Mouse (Mus musculus): ENCODE results near the gene Ptprg. TPM values are rescaled to one million over a fixed set of nuclear protein-coding genes. Genes with fewer than 3 reads are reported as not detected.

The Ptprg gene
- total and polyA plus RNA-seq, 3 experiments: not detected

DNA sequence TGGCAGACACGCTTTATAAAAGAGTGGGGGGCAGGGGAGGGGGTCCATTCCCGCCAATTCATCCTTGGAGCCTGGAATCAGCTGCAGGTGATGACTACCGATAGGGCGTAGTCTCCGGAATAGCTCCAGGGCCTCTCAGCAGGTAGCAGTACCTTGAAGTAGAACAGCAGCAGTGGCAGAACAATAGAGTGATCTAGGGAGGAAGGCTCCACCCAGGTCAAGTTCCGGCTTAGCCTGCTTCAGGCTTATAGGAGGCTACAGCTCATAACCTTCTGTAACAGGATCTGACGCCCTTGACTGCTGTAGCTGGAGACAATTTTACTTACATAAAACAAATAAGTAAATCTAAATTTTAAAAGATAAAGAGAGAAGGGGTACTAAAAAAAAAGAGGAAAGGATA is 554.1 kb downstream of the Ptprg start:
- Histone ChIP-seq H3K36me3 (ENCODE audit: control insufficient read depth in 1 of 2, insufficient read depth in 2 of 2, low read length in 2 of 2) (no peaks in the 10 kb centered on the region), H3K4me1 (ENCODE audit: control insufficient read depth in 1 of 2, insufficient read depth in 2 of 2, low read length in 2 of 2) (no peaks in the 10 kb centered on the region), H3K27me3 (ENCODE audit: control insufficient read depth in 1 of 2, insufficient read depth in 2 of 2, low read length in 2 of 2) (no peaks in the 10 kb centered on the region), H3K9ac (ENCODE audit: control insufficient read depth, low read depth, low read length, poor library complexity, severe bottlenecking) (no peak overlapping the region), H3K9me3 (replicated peaks; ENCODE audit: insufficient read depth, low read length) (no peaks in the 10 kb centered on the region), H3K27ac (ENCODE audit: control insufficient read depth, low read depth, low read length) (no peak overlapping the region), H3K4me3 (ENCODE audit: control insufficient read depth in 1 of 2, insufficient read depth in 1 of 2, low read depth in 2 of 2, low read length in 2 of 2) (no peak overlapping the region), H3K79me2 (ENCODE audit: control insufficient read depth, insufficient read depth, low read length, poor library complexity) (no peaks in the 10 kb centered on the region)
- DNase-seq (ENCODE audit: low read depth, low spot score): no peak
- TF ChIP-seq USF1 (IDR thresholded peaks at IDR 0.05; ENCODE audit: low read depth, low read length) (no peak), MYB (IDR thresholded peaks at IDR 0.05; ENCODE audit: low read depth, low read length) (no peak), CTCF (IDR thresholded peaks at IDR 0.05 in 2 of 3, conservative IDR thresholded peaks at IDR 0.05 in 1 of 3; ENCODE audit: control insufficient read depth in 1 of 3, insufficient read depth in 1 of 3, low read depth in 2 of 3, low read length in 3 of 3, poor library complexity in 1 of 3, severe bottlenecking in 1 of 3) (no peak), MEF2A (IDR thresholded peaks at IDR 0.05; ENCODE audit: extremely low read depth, insufficient replicate concordance, low read depth, low read length, poor library complexity, severe bottlenecking) (no peak), MYC (IDR thresholded peaks at IDR 0.05; ENCODE audit: low read depth, low read length) (no peak), BHLHE40 (IDR thresholded peaks at IDR 0.05; ENCODE audit: borderline replicate concordance, low read depth, low read length) (no peak), ETS1 (IDR thresholded peaks at IDR 0.05; ENCODE audit: low read depth, low read length) (no peak), NRF1 (IDR thresholded peaks at IDR 0.05; ENCODE audit: insufficient read depth, low read depth, low read length, poor library complexity, severe bottlenecking) (no peak), MAZ (IDR thresholded peaks at IDR 0.05; ENCODE audit: low read depth, low read length) (no peak), CHD1 (IDR thresholded peaks at IDR 0.05; ENCODE audit: low read depth, low read length) (no peak), TBP (IDR thresholded peaks at IDR 0.05; ENCODE audit: low read depth, low read length) (no peak), EP300 (IDR thresholded peaks at IDR 0.05; ENCODE audit: low read depth in 1 of 2, low read length in 2 of 2) (no peak), ZC3H11A (IDR thresholded peaks at IDR 0.05; ENCODE audit: low read depth, low read length) (no peak), GATA1 (IDR thresholded peaks at IDR 0.05; ENCODE audit: low read depth, low read length) (no peak)

- H3K9ac ChIP-seq (ENCODE audit: control insufficient read depth, low read depth, low read length, poor library complexity, severe bottlenecking): no peak overlapping the region
- no peak overlapping the region for H3K4me3 ChIP-seq (ENCODE audit: control insufficient read depth in 1 of 2, insufficient read depth in 1 of 2, low read depth in 2 of 2, low read length in 2 of 2)
- TF ChIP-seq SMC3 (IDR thresholded peaks at IDR 0.05; ENCODE audit: low read depth, low read length): no peak
- no peak for TF ChIP-seq UBTF (IDR thresholded peaks at IDR 0.05; ENCODE audit: borderline replicate concordance, insufficient read depth, low read depth, low read length)
- no peak for TF ChIP-seq TAL1 (IDR thresholded peaks at IDR 0.05; ENCODE audit: low read length)
- no peak for TF ChIP-seq HCFC1 (IDR thresholded peaks at IDR 0.05; ENCODE audit: low read depth, low read length)
- no peak for TF ChIP-seq BHLHE40 (IDR thresholded peaks at IDR 0.05; ENCODE audit: borderline replicate concordance, low read depth, low read length)
- no peak for TF ChIP-seq MAFK (IDR thresholded peaks at IDR 0.05; ENCODE audit: borderline replicate concordance, low read depth, low read length)
- TF ChIP-seq ZKSCAN1 (IDR thresholded peaks at IDR 0.05; ENCODE audit: low read depth, low read length): no peak
- TF ChIP-seq POLR2A (IDR thresholded peaks at IDR 0.05; ENCODE audit: control insufficient read depth in 1 of 2, insufficient read depth in 1 of 2, low read depth in 1 of 2, low read length in 2 of 2, poor library complexity in 1 of 2): no peak
- TF ChIP-seq KAT2A (conservative IDR thresholded peaks at IDR 0.05; ENCODE audit: low read depth, low read length): no peak
- no peak for TF ChIP-seq RAD21 (IDR thresholded peaks at IDR 0.05; ENCODE audit: low read depth, low read length)
- H3K4me1 ChIP-seq (ENCODE audit: control insufficient read depth in 1 of 2, insufficient read depth in 2 of 2, low read length in 2 of 2): no peaks in the 10 kb centered on the region
- no peak for DNase-seq (ENCODE audit: low read depth, low spot score)
- H3K27ac ChIP-seq (ENCODE audit: control insufficient read depth, low read depth, low read length): no peak overlapping the region
- no peaks in the 10 kb centered on the region for H3K9me3 ChIP-seq (replicated peaks; ENCODE audit: insufficient read depth, low read length)
- no peaks in the 10 kb centered on the region for H3K79me2 ChIP-seq (ENCODE audit: control insufficient read depth, insufficient read depth, low read length, poor library complexity)
- H3K36me3 ChIP-seq (ENCODE audit: control insufficient read depth in 1 of 2, insufficient read depth in 2 of 2, low read length in 2 of 2): no peaks in the 10 kb centered on the region
- no peaks in the 10 kb centered on the region for H3K27me3 ChIP-seq (ENCODE audit: control insufficient read depth in 1 of 2, insufficient read depth in 2 of 2, low read length in 2 of 2)
Measured at GRCm38 (mm10) chr14:12107991-12108390, 554.7 kb downstream of the Ptprg start.
